Comparison of ENCODE assay signal across 9 mouse cellular contexts in genomic region chr2:163401221-163401620, GRCm38 (mm10). TPM values are rescaled to one million over a fixed set of nuclear protein-coding genes. Genes with fewer than 3 reads are reported as not detected.
DNase-seq lines count a peak whose midpoint lies in the region; ATAC-seq and TF ChIP-seq lines count a peak whose summit lies in the region.
"Had no signal": no experiment of that assay in that cellular context is flagged by ENCODE, and none has a peak within 500 bp of the region (broad histone marks: within the 10 kb centered on the region; RNA-seq: fewer than 3 reads in every experiment).

No protein-coding gene starts in this region.

- no peaks in the 10 kb centered on the region for H3K9me3 ChIP-seq in kidney, embryonic 16.5 days (ENCODE audit: low read length)
- no peaks in the 10 kb centered on the region for H3K9me3 ChIP-seq in stomach, postnatal 0 days (ENCODE audit: control insufficient read depth, low read length)

- ATAC-seq in kidney, embryonic 16.5 days (ENCODE audit: low FRiP score, low TSS enrichment) = no peak
- peak; percentile 93 for ATAC-seq in monocyte, adult 5-6 weeks (replicated peaks; ENCODE audit: insufficient number of reproducible peaks, low FRiP score, low TSS enrichment, poor library complexity, severe bottlenecking)
- ATAC-seq in stomach, postnatal 0 days (ENCODE audit: low FRiP score, low TSS enrichment) = no peak; the same call in 1 of the 2 replicates

- 6% methylated on average over 8 of the region's 8 CpGs for WGBS in kidney, embryonic 16.5 days
- WGBS in bone marrow, adult 2 months = 4% methylated on average over 8 of the region's 8 CpGs
- WGBS in stomach, postnatal 0 days = 2% methylated on average over 8 of the region's 8 CpGs

- no peaks in the 10 kb centered on the region for H3K27me3 ChIP-seq in kidney, embryonic 16.5 days (ENCODE audit: insufficient read depth, low read length)
- no peaks in the 10 kb centered on the region for H3K27me3 ChIP-seq in stomach, postnatal 0 days (ENCODE audit: control insufficient read depth, insufficient read depth, low read length)

- H3K4me3 ChIP-seq in kidney, embryonic 16.5 days (ENCODE audit: low read length) = no peak overlapping the region
- H3K4me3 ChIP-seq in bone marrow, adult 2 months (replicated peaks; ENCODE audit: control insufficient read depth, low read depth, low read length) = no peak overlapping the region
- H3K4me3 ChIP-seq in embryonic fibroblast, embryonic 13.5 days (ENCODE audit: insufficient read depth, low read length) = no peak overlapping the region
- no peak overlapping the region for H3K4me3 ChIP-seq in stomach, postnatal 0 days (ENCODE audit: low read depth, low read length)
- H3K4me3 ChIP-seq: erythroblast, embryonic 14.5 days had no signal

- DNase-seq in kidney, adult 11 months = peak; percentile 65
- peak; percentile 95 for DNase-seq in hindlimb bud, embryonic 11.5 days (ENCODE audit: extremely low spot score, low read depth, low spot score)
- peak; percentile 86 to 89 for DNase-seq in left cerebral cortex, postnatal 25 days (ENCODE audit: low spot score in 2 of 2)
- DNase-seq in stomach, postnatal 0 days (ENCODE audit: low spot score) = peak; percentile 79

- H3K4me2 ChIP-seq in kidney, embryonic 16.5 days (replicated peaks; ENCODE audit: low read depth, low read length) = no peak overlapping the region
- no peak overlapping the region for H3K4me2 ChIP-seq in stomach, postnatal 0 days (replicated peaks; ENCODE audit: low read depth)

- H3K27ac ChIP-seq in kidney, embryonic 16.5 days (ENCODE audit: low read length) = no peak overlapping the region
- no peak overlapping the region for H3K27ac ChIP-seq in bone marrow, adult 2 months (ENCODE audit: control insufficient read depth, insufficient read depth, low read depth, low read length, poor library complexity)
- no peak overlapping the region for H3K27ac ChIP-seq in embryonic fibroblast, embryonic 13.5 days (ENCODE audit: insufficient read depth, low read length)
- H3K27ac ChIP-seq in stomach, postnatal 0 days (replicated peaks) = no peak overlapping the region

- no peak for TF ChIP-seq POLR2A in bone marrow, adult 2 months (IDR thresholded peaks at IDR 0.05; ENCODE audit: borderline replicate concordance, control insufficient read depth, low read depth, low read length)
- TF ChIP-seq POLR2A in embryonic fibroblast, embryonic 13.5 days (IDR thresholded peaks at IDR 0.05; ENCODE audit: low read depth, low read length) = no peak

- peak; percentile 38 for TF ChIP-seq CTCF in bone marrow, adult 2 months (IDR thresholded peaks at IDR 0.05; ENCODE audit: control insufficient read depth, insufficient read depth, low read length)
- 0 out of 2 replicates have a peak, but pooled peaks have one; percentile 2 for TF ChIP-seq CTCF in embryonic fibroblast, embryonic 13.5 days (IDR thresholded peaks at IDR 0.05; ENCODE audit: borderline replicate concordance, insufficient read depth, low read length)
- TF ChIP-seq CTCF in stomach, postnatal 0 days (IDR thresholded peaks at IDR 0.05; ENCODE audit: low read depth) = peak; percentile 100

- no peak overlapping the region for H3K9ac ChIP-seq in kidney, embryonic 16.5 days (replicated peaks; ENCODE audit: low read length)
- no peak overlapping the region for H3K9ac ChIP-seq in stomach, postnatal 0 days (ENCODE audit: low read length)

- H3K36me3 ChIP-seq in kidney, embryonic 16.5 days (ENCODE audit: insufficient read depth, low read length) = peaks cover 11% of the 10 kb centered on the region
- H3K36me3 ChIP-seq in stomach, postnatal 0 days (ENCODE audit: control insufficient read depth, insufficient read depth, low read length) = no peaks in the 10 kb centered on the region

- H3K4me1 ChIP-seq in kidney, embryonic 16.5 days (ENCODE audit: insufficient read depth, low read length) = peaks cover 13% of the 10 kb centered on the region; the same call in 1 of the 2 replicates
- H3K4me1 ChIP-seq in bone marrow, adult 2 months (ENCODE audit: control insufficient read depth, insufficient read depth, low read length) = no peaks in the 10 kb centered on the region
- H3K4me1 ChIP-seq in embryonic fibroblast, embryonic 13.5 days (ENCODE audit: control insufficient read depth, insufficient read depth, low read length) = peaks cover 11% of the 10 kb centered on the region
- H3K4me1 ChIP-seq in stomach, postnatal 0 days (replicated peaks; ENCODE audit: control insufficient read depth, insufficient read depth) = no peaks in the 10 kb centered on the region

- intact Hi-C loops in left cerebral cortex, postnatal 25 days (cut with DNase I) = loop anchor here (1.0 to 5.0 kb wide), 4 partner anchors 61 to 479 kb away; no protein-coding TSS in a partner anchor

- TF ChIP-seq EP300 in stomach, postnatal 0 days (optimal IDR thresholded peaks at IDR 0.05) = no peak

RNA-seq across cellular contexts. Expression of gene Jph2, which starts 3.4 kb away (rescaled TPM):
- 2.8 and 3.3 TPM in 2 replicates for polyA plus RNA-seq in kidney, embryonic 16.5 days (2015; fragmentation: Nextera tagmentation; extraction: Ambion mirVana)
- 0.23 TPM in 1 of 2 replicates, not detected in the other for polyA plus RNA-seq in bone marrow, adult 2 months (2011; ENCODE audit: insufficient read depth, insufficient read length, low replicate concordance, missing spikeins)
- polyA plus RNA-seq in embryonic fibroblast, embryonic 13.5 days (2011; ENCODE audit: insufficient read length, low read depth, missing spikeins) = 33.0 and 50.9 TPM in 2 replicates
- total RNA-seq in left cerebral cortex, postnatal 25 days (2021) = under 1 TPM; 0.46 to 0.48 TPM
- total RNA-seq in monocyte, adult 5-6 weeks (2017) = not detected in 3 replicates
- polyA plus RNA-seq in stomach, postnatal 0 days (2015; fragmentation: Nextera tagmentation; extraction: Ambion mirVana) = 13.6 and 13.9 TPM in 2 replicates
- polyA plus RNA-seq: erythroblast, embryonic 14.5 days had no signal

RNA-seq across cellular contexts. Expression of gene Oser1, which starts 23.3 kb away (rescaled TPM):
- 95.6 and 99.2 TPM in 2 replicates for polyA plus RNA-seq in kidney, embryonic 16.5 days (2015; fragmentation: Nextera tagmentation; extraction: Ambion mirVana)
- polyA plus RNA-seq in bone marrow, adult 2 months (2011; ENCODE audit: insufficient read depth, insufficient read length, low replicate concordance, missing spikeins) = 34.1 and 70.4 TPM in 2 replicates
- polyA plus RNA-seq in embryonic fibroblast, embryonic 13.5 days (2011; ENCODE audit: insufficient read length, low read depth, missing spikeins) = 35.5 and 39.8 TPM in 2 replicates
- 10 to 100 TPM; 22.9 to 24.6 TPM for total RNA-seq in left cerebral cortex, postnatal 25 days (2021)
- total RNA-seq in monocyte, adult 5-6 weeks (2017) = 88.1 to 169 TPM (median 163 TPM) in 3 replicates
- 79.8 and 81.4 TPM in 2 replicates for polyA plus RNA-seq in stomach, postnatal 0 days (2015; fragmentation: Nextera tagmentation; extraction: Ambion mirVana)

RNA-seq across cellular contexts. Expression of gene Gdap1l1, which starts 37.1 kb away (rescaled TPM):
- polyA plus RNA-seq in kidney, embryonic 16.5 days (2015; fragmentation: Nextera tagmentation; extraction: Ambion mirVana) = 0.91 and 2.2 TPM in 2 replicates
- polyA plus RNA-seq in bone marrow, adult 2 months (2011; ENCODE audit: insufficient read depth, insufficient read length, low replicate concordance, missing spikeins) = not detected in 2 replicates
- 0.86 TPM in 1 of 2 replicates, not detected in the other for polyA plus RNA-seq in embryonic fibroblast, embryonic 13.5 days (2011; ENCODE audit: insufficient read length, low read depth, missing spikeins)
- total RNA-seq in left cerebral cortex, postnatal 25 days (2021) = 10 to 100 TPM; 68.8 to 77.1 TPM
- total RNA-seq in monocyte, adult 5-6 weeks (2017) = not detected in 3 replicates
- 1.9 and 2.7 TPM in 2 replicates for polyA plus RNA-seq in stomach, postnatal 0 days (2015; fragmentation: Nextera tagmentation; extraction: Ambion mirVana)
- polyA plus RNA-seq: erythroblast, embryonic 14.5 days had no signal

Comparison
In these comparisons a context has a peak if more than half of its experiments do, and no peak if none do; other contexts are left out.
1. CTCF ChIP-seq: peak in every context shown above with its lines; median percentile 100 in stomach, postnatal 0 days; 38 in bone marrow, adult 2 months; 2 in embryonic fibroblast, embryonic 13.5 days.